Mouse (Mus musculus) NIH3T3 (cell line): ENCODE measurements at regions not wholly inside any gene's neighbourhood (a gene's known extent, or its start where the extent isn't known, plus 50 kb on each side); places are given as distances from the start of the nearest gene placed in this dataset.
A peak's percentile ranks its signal among the peaks of the same experiment; 100 is the strongest.

Source experiments
- DNase-seq: peaks from one replicate; pipeline ENCODE4 v3.0.0-alpha.2; 2012; ENCODE audit warnings: low read depth

DNA sequence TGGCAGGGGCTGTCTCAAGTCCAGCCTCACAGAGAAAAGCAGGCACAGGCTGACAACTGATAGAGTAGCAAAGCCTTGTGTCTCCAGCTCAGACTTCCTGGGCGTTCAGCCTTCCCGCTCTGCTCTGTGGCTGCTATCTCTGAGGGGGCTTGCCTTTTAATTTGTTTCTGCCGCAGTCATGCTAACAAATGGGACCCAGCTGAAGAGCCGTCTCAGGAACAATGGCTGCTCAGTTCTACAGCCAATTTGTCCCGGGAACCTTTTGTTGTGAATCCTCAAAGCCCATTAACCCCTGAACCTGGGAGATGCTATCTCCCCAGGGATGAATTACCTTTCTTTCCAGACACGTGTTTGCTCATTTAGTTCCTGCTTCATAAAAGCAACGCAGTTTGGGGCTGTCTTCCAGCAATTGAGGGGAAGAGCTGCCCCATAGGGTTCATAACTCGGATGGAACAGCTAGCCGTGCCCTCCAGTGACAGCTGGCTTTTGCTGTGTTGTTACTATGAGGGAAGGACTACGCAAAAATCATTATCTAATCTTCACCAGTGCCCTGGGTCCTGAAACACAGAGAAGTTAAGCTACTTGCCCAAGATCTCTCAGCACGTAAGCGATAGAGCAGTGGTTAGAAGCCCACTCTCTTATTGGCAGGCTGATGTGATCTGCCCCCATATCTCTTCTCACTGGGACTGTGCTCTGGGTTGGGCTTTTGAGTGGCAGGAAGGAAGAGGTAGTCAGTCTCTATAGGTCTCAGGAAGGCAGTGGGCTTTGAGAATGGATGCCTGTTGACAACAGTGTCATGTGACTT is 240.9 kb downstream of the Rybp start:
- no peak for DNase-seq

DNA sequence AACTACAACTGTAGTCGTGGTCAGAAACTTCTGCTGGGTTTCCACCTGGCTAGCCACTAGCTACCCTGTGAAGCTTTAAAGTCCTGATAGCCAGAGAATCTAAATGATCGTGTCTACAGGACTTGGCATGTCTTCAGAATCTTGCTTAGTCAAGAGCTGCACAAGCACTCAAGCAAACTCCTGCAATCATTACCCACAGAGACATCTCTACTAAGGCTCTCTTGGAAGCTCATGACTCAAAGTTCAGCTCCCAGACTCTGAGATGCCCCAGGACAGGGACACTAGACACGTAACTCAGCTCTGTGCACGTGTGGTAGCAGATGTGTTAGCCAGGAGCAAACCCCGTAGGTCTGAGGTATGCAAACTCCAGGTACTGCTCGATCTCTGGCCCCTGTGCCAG is 242.2 kb downstream of the Rybp start:
- DNase-seq, result no peak

DNA sequence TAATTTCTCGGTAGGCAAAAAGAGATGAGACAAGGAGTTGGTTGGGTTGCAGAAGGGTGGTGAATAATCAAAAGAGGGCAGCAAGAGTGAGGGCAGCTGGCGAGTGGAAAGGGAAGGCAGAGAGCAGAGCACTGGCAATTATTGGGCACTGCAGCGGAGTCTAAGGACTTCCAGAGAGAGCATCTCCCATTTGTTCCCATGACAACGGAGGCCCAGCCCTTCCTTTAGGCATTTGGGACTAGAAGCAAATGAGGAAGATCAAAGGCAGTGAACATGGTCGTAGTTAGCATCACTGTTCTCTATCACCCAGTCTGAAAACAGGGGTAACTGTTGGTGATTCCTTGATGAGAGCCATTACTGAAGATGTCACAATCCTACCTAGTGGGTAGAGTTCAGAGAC is 246.1 kb downstream of the Rybp start:
- no peak for DNase-seq

DNA sequence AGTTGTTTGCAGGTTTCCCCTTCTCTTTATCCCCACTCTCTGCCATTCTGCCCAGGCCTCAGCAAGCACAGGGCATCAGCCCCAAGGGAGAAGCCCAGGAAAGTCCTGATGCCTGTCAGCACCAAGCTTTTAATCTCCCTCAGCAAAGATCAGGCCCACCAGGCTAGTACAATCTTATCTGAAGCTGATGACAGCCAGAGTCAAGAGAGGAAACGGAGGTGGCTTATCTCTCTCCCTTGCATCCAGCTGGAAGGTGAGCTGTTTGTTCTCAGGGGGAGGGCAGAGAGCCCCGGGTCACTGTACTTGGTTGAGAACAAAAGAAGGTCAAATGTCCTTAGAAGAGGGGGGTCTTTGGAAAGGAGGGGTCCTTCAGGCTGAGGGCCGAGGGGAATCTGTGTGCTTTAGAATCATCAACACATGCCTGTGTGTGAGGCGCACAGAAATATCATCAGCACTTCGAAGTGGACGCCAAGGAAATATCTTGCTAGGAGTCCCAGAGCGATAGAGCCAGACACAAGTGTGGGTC is 246.8 kb downstream of the Rybp start:
- no peak for DNase-seq

DNA sequence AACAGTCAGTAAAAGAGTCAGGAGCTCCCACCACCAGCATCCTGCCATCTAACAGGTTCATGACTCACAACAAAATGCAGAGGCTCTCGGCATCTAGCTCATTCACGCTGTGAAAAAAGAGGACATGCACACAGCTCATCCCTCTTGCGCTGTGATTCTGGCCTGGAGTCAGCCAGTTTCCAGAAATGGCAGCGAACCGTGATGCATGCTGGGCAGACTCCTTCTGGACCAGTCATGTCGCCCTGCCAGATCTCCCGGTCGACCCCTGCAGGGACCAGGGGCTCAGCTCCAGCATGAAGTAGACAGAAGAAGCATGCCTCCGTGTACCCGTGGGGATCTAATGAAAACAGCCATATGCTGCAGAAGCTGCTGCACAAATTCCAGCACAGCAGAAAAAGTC is 254.6 kb downstream of the Rybp start:
- no peak for DNase-seq

DNA sequence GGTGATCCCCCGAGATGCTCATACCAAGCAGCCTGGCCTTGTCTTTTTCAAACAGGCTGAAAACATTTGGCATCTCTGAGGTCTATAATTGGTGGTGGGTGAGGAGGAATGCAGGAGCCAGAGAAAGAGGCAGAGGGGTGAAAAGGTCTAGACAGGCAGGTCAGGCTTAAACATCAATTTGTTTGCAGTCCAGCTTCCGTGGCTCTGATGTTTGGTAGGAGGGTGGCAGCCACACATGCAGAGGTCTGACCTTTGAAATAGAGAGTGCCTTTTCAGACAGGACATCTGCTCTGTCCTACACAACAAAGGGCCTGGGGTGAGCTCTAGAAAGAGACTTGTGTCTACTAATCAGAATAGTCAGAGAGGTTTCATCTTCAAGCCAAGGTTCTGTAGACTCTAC is 256.8 kb downstream of the Rybp start:
- DNase-seq, result no peak

DNA sequence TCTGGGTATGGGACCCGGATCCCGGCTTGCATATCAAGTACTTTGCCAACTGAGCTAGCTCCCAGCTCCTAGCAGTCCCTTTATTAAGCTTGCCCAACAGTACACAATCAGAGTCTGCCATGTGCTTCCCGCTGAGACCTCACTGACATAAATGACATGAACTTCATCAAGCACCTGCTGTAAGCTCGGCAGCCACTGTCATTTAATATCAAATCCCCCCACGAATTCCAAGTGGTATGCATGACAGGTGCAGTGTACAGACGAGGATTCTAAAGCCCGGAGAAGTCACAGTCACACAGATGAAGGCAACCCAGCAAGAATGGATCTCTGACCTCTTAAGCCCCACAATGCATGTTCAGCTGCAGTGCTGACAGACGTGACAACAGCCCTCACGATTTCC is 257.3 kb downstream of the Rybp start:
- no peak for DNase-seq

DNA sequence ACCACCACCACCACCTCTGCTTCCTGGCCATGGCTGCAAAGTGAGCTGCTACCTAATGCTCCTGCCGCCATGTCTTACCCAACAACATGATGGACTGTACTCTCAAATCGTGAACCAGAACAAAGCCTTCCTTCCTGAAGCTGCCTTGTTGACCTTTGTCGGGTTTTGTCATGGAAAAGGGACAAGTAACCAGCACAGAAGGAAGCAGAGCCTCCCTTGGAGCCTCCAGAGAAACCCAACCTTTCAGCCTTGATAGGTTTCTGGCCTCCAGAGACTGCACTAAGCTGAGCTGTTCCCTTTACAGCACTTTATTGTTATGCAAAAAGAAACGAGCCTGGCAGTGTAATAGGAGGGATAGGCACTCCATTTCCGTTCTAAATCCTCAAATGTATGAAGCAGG is 259.8 kb downstream of the Rybp start:
- no peak for DNase-seq

DNA sequence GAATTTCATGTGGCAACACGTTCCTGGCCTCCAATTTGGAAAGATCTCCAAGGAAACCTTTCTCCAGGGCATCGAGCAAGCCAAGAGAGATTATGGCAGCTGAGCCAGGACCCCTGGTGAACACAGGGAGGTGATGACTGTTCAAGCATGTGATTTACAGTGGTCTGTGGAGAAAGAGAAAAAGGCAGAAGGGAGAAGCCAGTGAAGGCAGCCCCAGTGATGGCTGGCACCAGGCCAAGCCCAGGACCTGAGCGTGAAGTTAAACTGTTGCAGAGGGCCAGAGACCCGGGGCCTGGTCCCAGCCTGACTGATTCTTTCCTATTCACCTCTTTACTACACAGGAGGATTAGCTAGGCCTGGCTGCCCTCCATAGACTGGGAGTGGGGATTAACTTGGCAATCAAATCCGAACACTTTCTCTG is 261.7 kb downstream of the Rybp start:
- DNase-seq, result peak; percentile 55

DNA sequence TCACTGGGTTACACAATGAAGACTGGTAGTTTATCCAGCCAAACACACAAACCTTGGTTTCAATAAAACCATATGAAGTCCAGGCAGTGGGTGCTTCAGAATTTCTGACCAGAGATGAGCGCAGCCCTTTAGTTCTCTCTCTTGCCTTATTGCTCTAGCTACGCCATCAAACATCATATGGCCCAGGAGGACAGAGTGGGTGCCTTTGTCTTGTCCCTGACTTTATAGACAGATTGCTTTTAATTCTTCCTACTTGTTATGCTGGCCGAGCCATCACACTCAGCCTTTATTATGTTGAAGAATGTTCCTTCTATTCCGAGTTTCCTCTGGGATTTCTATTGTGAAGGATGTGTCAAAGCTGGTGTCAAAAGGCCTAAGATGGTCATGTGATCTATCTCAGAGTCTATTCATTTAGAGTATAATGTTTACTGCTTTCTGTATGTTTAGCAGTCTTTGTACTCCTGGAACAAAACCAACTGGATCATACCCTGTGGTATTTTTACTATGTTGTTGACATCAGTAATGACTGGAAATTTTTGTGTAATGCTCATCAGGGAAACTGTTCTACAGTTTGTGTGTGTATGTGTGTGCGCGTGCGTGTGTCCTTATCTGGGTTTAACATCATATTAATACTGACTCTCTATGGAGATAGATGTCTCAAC is 263.7 kb downstream of the Rybp start:
- no peak for DNase-seq

DNA sequence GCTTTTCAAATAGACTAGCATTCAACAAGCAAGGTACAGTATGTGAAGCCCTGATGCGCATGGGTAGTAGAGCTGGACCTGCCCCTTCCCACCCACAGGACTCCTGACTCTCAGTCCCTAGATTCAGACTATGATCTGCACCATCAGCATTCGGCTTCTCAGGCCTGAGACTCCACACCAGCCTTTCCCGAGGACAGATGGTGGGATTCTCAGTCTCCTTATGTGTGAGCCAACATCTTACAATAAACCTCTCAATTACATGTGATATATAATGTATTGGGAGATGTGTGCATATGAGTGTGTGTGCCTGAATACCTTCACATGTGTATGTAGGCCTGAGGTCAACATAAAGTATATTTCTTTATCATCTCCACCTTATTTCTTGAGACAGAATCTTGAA is 268.3 kb downstream of the Rybp start:
- DNase-seq, result no peak

DNA sequence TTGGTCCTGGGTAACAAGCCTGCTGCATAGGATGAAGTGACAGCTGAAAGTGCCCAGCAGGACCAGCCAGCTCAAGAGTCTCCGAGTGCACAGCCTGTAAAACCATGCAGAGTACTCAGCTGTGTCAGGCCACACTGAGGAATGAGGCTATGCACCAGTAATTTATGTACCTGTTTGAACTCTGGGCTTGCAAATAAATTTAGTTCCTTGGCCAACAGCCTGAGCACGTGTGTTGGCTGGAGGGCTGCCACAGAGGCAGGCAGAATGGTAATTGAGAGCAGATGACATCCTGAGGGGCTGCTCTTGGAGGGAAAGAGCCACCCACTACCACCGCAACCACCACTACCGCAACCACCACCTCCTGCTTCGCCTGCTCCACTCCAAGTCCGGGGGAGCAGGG is 273.3 kb downstream of the Rybp start:
- peak; percentile 85 for DNase-seq

DNA sequence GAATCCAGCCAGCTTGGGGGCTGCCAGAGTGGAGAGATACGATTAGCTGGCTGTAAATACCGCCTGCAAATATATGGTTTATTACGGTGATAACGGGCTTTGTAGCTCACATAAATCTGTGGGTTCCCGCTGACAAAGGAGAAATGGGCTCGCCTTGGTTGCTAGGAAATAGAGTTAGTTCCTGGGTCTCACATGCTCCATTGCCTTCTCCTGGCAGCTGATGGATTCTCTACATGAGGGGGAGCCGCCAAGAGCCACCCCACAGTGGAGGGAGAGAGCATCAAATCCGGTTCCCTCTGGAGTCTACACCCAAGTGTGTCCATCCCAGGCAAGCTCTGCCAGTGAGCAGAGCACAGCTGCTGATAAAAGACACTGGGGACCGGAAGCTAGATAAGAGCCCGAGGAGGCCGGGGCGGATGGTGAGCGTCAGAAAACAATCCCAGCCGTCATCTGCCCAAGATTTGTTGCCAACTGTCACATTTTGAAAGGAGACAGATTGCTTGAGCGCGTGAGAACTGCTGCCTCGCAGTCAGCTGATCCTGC is 275.7 kb downstream of the Rybp start:
- no peak for DNase-seq

DNA sequence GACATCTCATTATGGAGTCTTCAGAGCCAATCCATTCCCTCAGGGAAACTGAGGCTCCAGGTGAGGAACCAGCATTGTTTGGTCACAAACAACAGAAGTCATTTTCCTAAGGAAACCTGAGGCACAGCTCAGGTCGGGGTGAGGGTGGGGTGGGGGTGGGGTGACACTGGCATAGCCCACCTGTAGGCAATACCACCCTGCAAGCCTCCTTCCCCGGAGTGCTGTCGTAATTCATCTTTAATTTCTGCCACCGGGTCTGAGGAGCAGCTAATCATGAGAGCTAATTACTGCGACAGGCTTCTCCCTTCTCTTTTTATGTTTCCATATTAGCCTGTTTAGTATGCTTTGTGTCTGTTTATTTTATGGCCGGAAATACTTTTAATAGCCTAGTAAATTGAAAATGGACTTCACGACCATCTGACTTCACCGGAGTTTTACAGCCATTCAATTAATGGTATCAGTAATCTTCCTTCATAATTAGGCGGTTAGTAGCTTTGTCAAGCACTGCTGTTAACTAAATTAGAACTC is 276.3 kb downstream of the Rybp start:
- no peak for DNase-seq

DNA sequence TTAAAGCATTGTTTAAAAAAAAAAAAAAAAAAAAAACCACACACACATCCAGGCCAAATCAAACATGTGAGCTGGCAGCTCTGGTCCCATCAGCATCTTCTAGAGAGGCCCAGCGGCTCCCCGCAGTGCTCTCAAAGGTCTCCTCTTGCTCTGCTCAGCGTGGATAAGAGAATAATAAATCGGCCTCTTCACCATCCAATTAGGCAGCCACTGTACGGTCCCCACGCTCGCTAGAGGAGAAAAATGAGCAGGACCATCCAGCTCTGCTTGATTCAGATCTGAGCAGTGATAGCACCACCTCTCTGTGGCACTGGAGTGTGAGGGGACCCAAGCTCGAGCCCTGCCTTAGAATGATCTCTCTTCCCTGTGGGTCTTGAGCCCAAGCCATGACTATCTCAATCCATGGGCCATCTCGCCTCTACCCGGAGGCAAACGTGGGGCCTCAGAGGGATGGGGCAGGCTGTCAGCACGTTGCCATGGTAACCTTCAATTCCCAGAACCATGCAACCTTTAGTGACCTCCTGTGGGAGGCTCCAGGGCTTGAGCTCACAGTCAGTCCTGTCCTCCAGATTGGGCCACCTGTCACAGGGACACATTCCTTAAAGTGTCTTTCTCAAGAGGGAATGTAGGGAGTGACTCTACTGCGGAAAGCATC is 273.6 kb upstream of the Prok2 start:
- DNase-seq, result no peak

DNA sequence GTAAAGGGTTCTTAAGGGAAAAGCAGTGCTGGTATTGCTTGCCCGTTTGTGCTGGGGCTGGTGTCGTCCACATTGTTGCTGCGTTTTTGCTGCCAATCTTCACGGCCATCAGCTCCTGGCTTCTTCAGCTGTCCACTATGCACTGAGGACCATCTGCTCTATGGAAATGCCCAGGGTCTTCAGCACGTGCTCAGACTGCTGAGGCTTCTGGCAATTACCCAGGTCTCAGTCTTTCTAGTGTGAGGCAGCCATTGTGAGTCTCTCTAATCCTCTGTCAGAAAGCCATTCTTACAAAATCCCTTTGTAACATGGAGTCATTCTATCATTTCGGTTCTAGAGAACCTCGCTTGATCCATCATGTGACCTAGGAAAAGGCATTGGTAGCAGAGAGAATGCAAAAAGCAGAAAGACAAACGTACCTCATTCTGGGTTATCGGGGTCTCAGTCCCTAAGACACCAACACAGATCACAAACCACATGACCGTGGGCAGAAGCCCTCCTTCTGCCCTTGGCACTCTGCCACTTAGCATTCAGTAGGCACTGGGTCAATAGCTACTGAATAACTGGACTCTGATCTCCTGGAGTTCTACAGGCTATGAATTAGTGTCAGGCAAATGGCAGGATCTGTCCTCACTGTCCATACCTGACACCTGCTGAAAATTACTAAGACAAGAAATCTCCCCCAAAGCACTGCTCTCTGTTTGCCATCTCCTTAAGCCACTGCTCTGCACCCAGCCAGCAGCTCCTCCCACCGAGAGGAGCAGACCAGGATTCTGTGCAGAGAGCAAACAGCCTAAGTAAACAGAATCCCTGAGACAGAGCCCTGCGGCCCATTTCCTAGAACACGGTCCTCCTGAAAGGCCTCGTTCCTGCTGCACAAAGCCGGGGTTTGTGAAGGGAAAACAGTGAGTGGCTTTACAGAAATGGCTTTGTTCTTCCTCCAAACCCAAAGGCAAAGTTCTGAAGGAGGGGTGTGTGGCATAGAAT is 270.1 kb upstream of the Prok2 start:
- DNase-seq, result no peak

DNA sequence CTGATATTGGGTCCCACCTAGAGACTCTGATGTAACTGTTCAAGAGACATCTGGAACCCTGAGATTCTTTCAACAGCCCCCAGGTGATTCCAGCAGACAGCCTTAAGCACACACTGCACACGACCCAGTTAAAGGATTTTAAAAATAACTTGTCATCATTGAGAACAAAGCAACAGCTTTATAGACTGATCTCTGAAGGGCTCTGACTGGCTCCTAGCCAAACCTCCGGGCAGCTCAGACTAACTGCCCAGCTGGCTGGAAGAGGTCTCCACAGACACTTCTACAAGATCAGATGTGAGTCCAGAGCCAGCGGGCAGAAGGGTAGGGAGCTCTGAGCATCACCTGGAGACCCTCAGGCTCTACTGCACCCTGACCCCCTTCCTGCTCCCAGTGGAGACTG is 267.8 kb upstream of the Prok2 start:
- DNase-seq, result peak; percentile 34

DNA sequence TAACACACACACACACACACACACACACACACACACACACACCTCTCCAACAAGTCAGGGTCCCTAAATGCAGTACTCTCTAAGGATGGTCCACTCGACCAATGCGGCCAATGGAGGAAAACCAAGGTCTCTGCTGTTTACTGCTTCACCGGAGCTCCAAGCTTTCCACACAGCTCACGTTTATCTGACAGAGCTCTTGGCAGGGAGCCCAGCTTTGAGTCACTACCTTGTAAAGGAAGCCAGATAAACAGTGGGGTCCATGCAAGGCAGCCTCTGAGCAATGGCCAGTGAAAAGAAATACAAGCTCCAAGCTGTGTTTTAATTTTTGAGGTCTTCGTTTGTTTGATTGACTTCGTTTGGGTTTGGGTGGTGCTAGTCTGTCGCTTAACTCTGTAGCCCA is 264.9 kb upstream of the Prok2 start:
- DNase-seq, result peak; percentile 96

DNA sequence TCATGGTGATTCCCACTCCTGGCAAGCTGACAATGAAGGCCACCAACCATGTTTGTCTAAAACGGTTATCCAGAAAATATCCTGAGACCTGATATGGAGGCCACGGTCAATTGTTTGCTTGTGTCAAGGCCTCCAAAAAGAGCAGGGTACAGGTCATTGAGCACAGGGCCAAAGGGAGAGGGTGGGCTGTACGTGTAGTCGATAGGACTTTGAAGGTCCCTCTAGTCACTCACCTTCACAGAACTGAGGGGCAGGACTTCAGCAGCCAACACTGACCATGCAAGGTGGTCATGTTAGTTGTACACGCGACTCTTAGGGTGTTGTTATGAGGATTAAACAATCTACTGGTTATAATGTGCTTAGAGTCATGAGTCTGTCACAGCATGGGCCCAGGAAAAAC is 264.4 kb upstream of the Prok2 start:
- no peak for DNase-seq

DNA sequence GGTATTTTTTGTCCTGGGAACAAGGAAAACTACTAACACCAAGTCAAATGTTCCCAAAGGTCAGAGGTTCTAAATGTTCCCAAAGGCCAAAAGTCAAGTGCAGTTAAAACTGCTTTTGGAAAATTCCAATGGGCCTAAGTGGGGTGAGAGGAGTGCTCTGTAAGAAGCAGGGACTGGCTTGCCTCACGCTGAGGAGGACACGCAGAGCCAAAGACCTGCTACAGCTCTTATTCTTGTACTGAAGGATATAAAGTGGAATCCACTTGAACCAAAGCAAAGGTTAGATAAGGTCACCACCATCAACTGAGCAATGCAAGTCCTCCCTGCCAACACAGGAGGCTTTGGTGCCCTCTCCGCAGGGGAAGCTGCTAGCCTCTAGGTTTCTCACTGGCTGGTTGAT is 260.3 kb upstream of the Prok2 start:
- DNase-seq, result no peak

DNA sequence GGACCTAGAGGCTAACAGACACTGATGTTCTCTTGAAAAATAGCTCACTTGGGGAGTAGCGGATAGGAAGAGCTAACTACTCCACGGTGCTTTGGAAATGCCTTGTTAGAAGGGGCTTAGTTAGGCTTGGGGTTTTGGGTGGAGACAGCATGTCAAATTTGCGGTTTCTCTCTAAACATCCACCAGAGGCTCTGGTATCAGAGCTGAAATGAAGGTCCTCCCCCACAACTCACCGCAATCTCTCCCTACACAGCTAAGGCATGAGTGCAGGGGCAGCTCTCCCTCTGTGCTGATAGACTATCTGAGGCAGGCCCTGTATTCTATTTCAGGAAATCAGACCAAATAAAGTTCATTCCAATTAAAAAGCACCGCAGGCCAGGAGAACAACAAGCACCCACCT is 259.1 kb upstream of the Prok2 start:
- DNase-seq, result peak; percentile 28
